In the genomic region with DNA sequence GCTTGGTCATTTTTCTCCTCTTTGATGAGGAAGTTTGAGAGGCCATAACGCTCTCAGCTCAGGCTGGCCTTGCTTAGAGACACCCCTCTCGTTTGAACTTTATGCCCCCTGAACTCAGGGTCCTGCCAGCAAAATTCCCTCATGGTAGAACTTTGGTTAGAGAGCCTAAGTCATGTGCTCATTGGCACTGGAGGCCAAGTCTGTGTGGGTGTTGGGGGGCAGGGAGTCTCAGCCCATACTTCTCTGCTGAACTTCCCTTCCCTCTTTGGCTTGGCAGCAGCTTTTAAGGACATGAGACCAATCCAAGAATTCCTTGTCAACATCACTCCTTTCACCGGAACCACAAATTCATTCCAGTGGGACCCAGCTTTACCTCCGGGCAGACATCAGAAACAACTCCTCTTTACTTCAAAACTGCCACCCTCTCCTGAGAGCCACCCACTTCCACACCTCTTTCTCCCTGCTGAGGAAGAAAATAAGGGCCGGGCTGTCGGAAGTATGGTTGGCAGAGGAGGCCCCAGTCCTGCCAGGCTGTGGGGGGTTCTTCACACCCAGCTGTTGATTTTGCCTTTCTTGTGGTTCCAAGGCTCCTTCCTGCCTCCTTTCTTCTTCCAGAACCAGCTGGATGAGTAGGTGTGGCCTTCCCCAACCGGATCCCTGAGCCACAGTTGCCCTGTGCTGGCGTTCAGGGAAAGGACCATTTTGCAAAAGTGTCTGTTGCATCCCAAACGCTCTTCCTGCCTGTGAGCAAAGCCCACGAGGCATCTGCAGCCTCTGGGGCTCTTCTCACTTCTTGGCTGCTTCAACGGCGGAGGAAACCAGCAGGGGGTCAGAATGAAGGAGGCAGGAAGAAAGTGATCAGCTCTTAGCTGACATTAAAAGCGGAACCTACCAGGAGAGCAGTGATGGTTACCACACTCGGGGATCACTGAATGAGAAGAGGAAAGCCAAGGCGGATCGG, we compare ENCODE assay signal across 11 mouse cellular contexts.
A peak's percentile ranks its signal among the peaks of the same experiment; 100 is the strongest.
DNase-seq lines count a peak whose midpoint lies in the region; ATAC-seq and TF ChIP-seq lines count a peak whose summit lies in the region.
"Had no signal": no experiment of that assay in that cellular context is flagged by ENCODE, and none has a peak within 500 bp of the region (broad histone marks: within the 10 kb centered on the region; RNA-seq: fewer than 3 reads in every experiment).

No protein-coding gene starts in this region.

- TF ChIP-seq POLR2A in heart, adult 2 months (IDR thresholded peaks at IDR 0.05; ENCODE audit: insufficient read depth, low read depth, low read length), result no peak

- TF ChIP-seq EP300 in heart, adult 2 months (IDR thresholded peaks at IDR 0.05; ENCODE audit: insufficient read depth, low read depth, low read length), result no peak

- no peak for ATAC-seq in forebrain, embryonic 12.5 days (ENCODE audit: low FRiP score)
- ATAC-seq: hindbrain, postnatal 0 days had no signal

- no peak overlapping the region for H3K9ac ChIP-seq in heart, adult 2 months (ENCODE audit: low read depth, low read length)
- H3K9ac ChIP-seq in forebrain, embryonic 12.5 days, result no peak overlapping the region
- H3K9ac ChIP-seq: embryonic facial prominence, embryonic 12.5 days; midbrain, embryonic 12.5 days had no signal

- no peak overlapping the region for H3K27ac ChIP-seq in heart, adult 2 months
- H3K27ac ChIP-seq in forebrain, embryonic 12.5 days, result no peak overlapping the region
- H3K27ac ChIP-seq: embryonic facial prominence, embryonic 12.5 days; hindbrain, postnatal 0 days; midbrain, embryonic 12.5 days had no signal

- peak; percentile 88 for DNase-seq in heart, adult 11 months
- no peak for DNase-seq in heart, adult 2 months
- DNase-seq in right cerebral cortex, postnatal 25 days, result peak; percentile 25
- no peak for DNase-seq in right cerebral cortex, postnatal 10 days (ENCODE audit: low spot score in 2 of 2)
- DNase-seq in lung, postnatal 10 days, result peak; percentile 44
- DNase-seq in thymus, postnatal 14 days, result peak; percentile 52
- DNase-seq in layer of hippocampus, postnatal 10 days (ENCODE audit: low spot score in 2 of 2), result no peak

- H3K36me3 ChIP-seq in heart, adult 2 months (ENCODE audit: control insufficient read depth, insufficient read depth, low read length), result no peaks in the 10 kb centered on the region
- no peaks in the 10 kb centered on the region for H3K36me3 ChIP-seq in forebrain, embryonic 12.5 days (replicated peaks)
- H3K36me3 ChIP-seq: embryonic facial prominence, embryonic 12.5 days; midbrain, embryonic 12.5 days had no signal

- H3K79me2 ChIP-seq in heart, adult 2 months (replicated peaks; ENCODE audit: control insufficient read depth, insufficient read depth, low read length), result no peaks in the 10 kb centered on the region

- H3K4me2 ChIP-seq in forebrain, embryonic 12.5 days, result no peak overlapping the region
- H3K4me2 ChIP-seq: embryonic facial prominence, embryonic 12.5 days; midbrain, embryonic 12.5 days had no signal

- no peaks in the 10 kb centered on the region for H3K9me3 ChIP-seq in forebrain, embryonic 12.5 days
- H3K9me3 ChIP-seq: embryonic facial prominence, embryonic 12.5 days; midbrain, embryonic 12.5 days had no signal

- intact Hi-C loops in heart, adult 2 months (cut with DNase I), result no loop called here

- 43% methylated on average over 16 of the region's 16 CpGs for WGBS in heart, adult 2 months
- WGBS in forebrain, embryonic 12.5 days, result 68% methylated on average over 16 of the region's 16 CpGs

- no peaks in the 10 kb centered on the region for H3K27me3 ChIP-seq in heart, adult 2 months (ENCODE audit: control insufficient read depth, insufficient read depth, low read length)
- H3K27me3 ChIP-seq in forebrain, embryonic 12.5 days, result no peaks in the 10 kb centered on the region
- H3K27me3 ChIP-seq: embryonic facial prominence, embryonic 12.5 days; midbrain, embryonic 12.5 days had no signal

- peaks cover 4% of the 10 kb centered on the region for H3K4me1 ChIP-seq in heart, adult 2 months (ENCODE audit: control insufficient read depth, insufficient read depth, low read length)
- 0 out of 2 replicates have a peak, but pooled peaks cover 6% of the 10 kb centered on the region for H3K4me1 ChIP-seq in forebrain, embryonic 12.5 days
- H3K4me1 ChIP-seq: embryonic facial prominence, embryonic 12.5 days; midbrain, embryonic 12.5 days had no signal

- no peak for TF ChIP-seq CTCF in heart, adult 2 months (IDR thresholded peaks at IDR 0.05)

- H3K4me3 ChIP-seq in heart, adult 2 months, result no peak overlapping the region
- H3K4me3 ChIP-seq in forebrain, embryonic 12.5 days (replicated peaks), result no peak overlapping the region
- H3K4me3 ChIP-seq: embryonic facial prominence, embryonic 12.5 days; midbrain, embryonic 12.5 days had no signal

Comparison
In these comparisons a context has a peak if more than half of its experiments do, and no peak if none do; other contexts are left out.
1. DNase-seq: peak in heart, adult 11 months (single experiment), right cerebral cortex, postnatal 25 days (single experiment), lung, postnatal 10 days (single experiment) and thymus, postnatal 14 days (single experiment); none in heart, adult 2 months (0 of 2), right cerebral cortex, postnatal 10 days (0 of 2) and layer of hippocampus, postnatal 10 days (0 of 2).